Mouse (Mus musculus): ENCODE data around the gene Mov10l1. TPM values are rescaled to one million over a fixed set of nuclear protein-coding genes. Genes with fewer than 3 reads are reported as not detected.

Gene Mov10l1
- polyA plus RNA-seq, 1 experiment from 2014 or later, result 1.2 TPM

GRCm38 (mm10) chr15:89058736-89059135, 76.0 kb downstream of the Mov10l1 start:
- H3K36me3 ChIP-seq (ENCODE audit: control insufficient read depth, insufficient read depth, low read length), result no peaks in the 10 kb centered on the region
- H3K4me1 ChIP-seq (replicated peaks; ENCODE audit: control insufficient read depth, insufficient read depth, low read length), result no peaks in the 10 kb centered on the region; the same call in 1 of the 2 replicates
- no peak overlapping the region for H3K4me3 ChIP-seq (ENCODE audit: low read length)
- H3K9ac ChIP-seq (ENCODE audit: low read length), result no peak overlapping the region
- no peak overlapping the region for H3K4me2 ChIP-seq (ENCODE audit: low read depth, low read length)
- WGBS, result 26% methylated on average over 6 of the region's 6 CpGs
- no peak overlapping the region for H3K27ac ChIP-seq (ENCODE audit: low read length)
- H3K9me3 ChIP-seq (ENCODE audit: control insufficient read depth, low read length), result no peaks in the 10 kb centered on the region
- no peak for ATAC-seq (ENCODE audit: low read depth)
- peaks cover 36% of the 10 kb centered on the region for H3K27me3 ChIP-seq (ENCODE audit: control insufficient read depth, insufficient read depth, low read depth, low read length)

GRCm38 (mm10) chr15:89059161-89059931, 76.6 kb downstream of the Mov10l1 start, which contains the start of gene Panx2:
Panx2 (plus strand) TSS chr15:89059734.
- peak within 1 kb of the TSS; percentile 86 for H3K4me2 ChIP-seq (ENCODE audit: low read depth, low read length)
- no peaks in the 10 kb centered on the region for H3K36me3 ChIP-seq (ENCODE audit: control insufficient read depth, insufficient read depth, low read length)
- peak within 1 kb of the TSS; percentile 51 for H3K4me3 ChIP-seq (ENCODE audit: low read length)
- peak within 1 kb of the TSS; percentile 61 for H3K9ac ChIP-seq (ENCODE audit: low read length)
- under 1% methylated on average over 47 of the region's 57 CpGs for WGBS
- no peaks in the 10 kb centered on the region for H3K9me3 ChIP-seq (ENCODE audit: control insufficient read depth, low read length)
- no peak within 1 kb of the TSS for H3K27ac ChIP-seq (ENCODE audit: low read length)
- peaks cover 36% of the 10 kb centered on the region for H3K27me3 ChIP-seq (ENCODE audit: control insufficient read depth, insufficient read depth, low read depth, low read length)
- no peaks in the 10 kb centered on the region; the same call in 1 of the 2 replicates for H3K4me1 ChIP-seq (replicated peaks; ENCODE audit: control insufficient read depth, insufficient read depth, low read length)
- ATAC-seq (ENCODE audit: low read depth), result 0 out of 2 replicates have a peak, but pooled peaks have one; percentile 21

GRCm38 (mm10) chr15:89060032-89060681, 77.4 kb downstream of the Mov10l1 start:
- peak overlapping the region; percentile 86 for H3K4me2 ChIP-seq (ENCODE audit: low read depth, low read length)
- H3K27me3 ChIP-seq (ENCODE audit: control insufficient read depth, insufficient read depth, low read depth, low read length), result peaks cover 36% of the 10 kb centered on the region
- H3K36me3 ChIP-seq (ENCODE audit: control insufficient read depth, insufficient read depth, low read length), result no peaks in the 10 kb centered on the region
- H3K9me3 ChIP-seq (ENCODE audit: control insufficient read depth, low read length), result no peaks in the 10 kb centered on the region
- peak overlapping the region; percentile 61 for H3K9ac ChIP-seq (ENCODE audit: low read length)
- H3K4me3 ChIP-seq (ENCODE audit: low read length), result peak overlapping the region; percentile 51
- WGBS, result under 1% methylated on average over 33 of the region's 48 CpGs
- H3K4me1 ChIP-seq (replicated peaks; ENCODE audit: control insufficient read depth, insufficient read depth, low read length), result no peaks in the 10 kb centered on the region; the same call in 1 of the 2 replicates
- ATAC-seq (ENCODE audit: low read depth), result peak; percentile 29; the same call in 1 of the 2 replicates
- no peak overlapping the region for H3K27ac ChIP-seq (ENCODE audit: low read length)

GRCm38 (mm10) chr15:89060811-89061460, 78.2 kb downstream of the Mov10l1 start:
- 81% methylated on average over 12 of the region's 12 CpGs for WGBS
- Histone ChIP-seq H3K9me3 (ENCODE audit: control insufficient read depth, low read length) (no peaks in the 10 kb centered on the region), H3K9ac (ENCODE audit: low read length) (no peak overlapping the region), H3K36me3 (ENCODE audit: control insufficient read depth, insufficient read depth, low read length) (no peaks in the 10 kb centered on the region), H3K4me2 (ENCODE audit: low read depth, low read length) (no peak overlapping the region; the same call in 1 of the 2 replicates), H3K27me3 (ENCODE audit: control insufficient read depth, insufficient read depth, low read depth, low read length) (peaks cover 37% of the 10 kb centered on the region), H3K4me3 (ENCODE audit: low read length) (no peak overlapping the region), H3K4me1 (replicated peaks; ENCODE audit: control insufficient read depth, insufficient read depth, low read length) (no peaks in the 10 kb centered on the region; the same call in 1 of the 2 replicates), H3K27ac (ENCODE audit: low read length) (no peak overlapping the region)
- no peak for ATAC-seq (ENCODE audit: low read depth)

- Histone ChIP-seq H3K27me3 (ENCODE audit: control insufficient read depth, insufficient read depth, low read depth, low read length) (peaks cover 46% of the 10 kb centered on the region), H3K36me3 (ENCODE audit: control insufficient read depth, insufficient read depth, low read length) (no peaks in the 10 kb centered on the region), H3K9ac (ENCODE audit: low read length) (no peak overlapping the region), H3K27ac (ENCODE audit: low read length) (no peak overlapping the region), H3K4me3 (ENCODE audit: low read length) (no peak overlapping the region), H3K9me3 (ENCODE audit: control insufficient read depth, low read length) (no peaks in the 10 kb centered on the region), H3K4me1 (replicated peaks; ENCODE audit: control insufficient read depth, insufficient read depth, low read length) (no peaks in the 10 kb centered on the region; the same call in 1 of the 2 replicates), H3K4me2 (ENCODE audit: low read depth, low read length) (no peak overlapping the region)
- 87% methylated on average over 6 of the region's 6 CpGs for WGBS
- ATAC-seq (ENCODE audit: low read depth), result no peak
These were observed 79.2 kb downstream of the Mov10l1 start for GRCm38 (mm10) chr15:89061761-89062517.

- Histone ChIP-seq H3K36me3 (ENCODE audit: control insufficient read depth, insufficient read depth, low read length) (no peaks in the 10 kb centered on the region), H3K27me3 (ENCODE audit: control insufficient read depth, insufficient read depth, low read depth, low read length) (peaks cover 48% of the 10 kb centered on the region), H3K4me2 (ENCODE audit: low read depth, low read length) (no peak overlapping the region), H3K9me3 (ENCODE audit: control insufficient read depth, low read length) (no peaks in the 10 kb centered on the region), H3K4me1 (replicated peaks; ENCODE audit: control insufficient read depth, insufficient read depth, low read length) (no peaks in the 10 kb centered on the region; the same call in 1 of the 2 replicates), H3K9ac (ENCODE audit: low read length) (no peak overlapping the region), H3K4me3 (ENCODE audit: low read length) (no peak overlapping the region), H3K27ac (ENCODE audit: low read length) (no peak overlapping the region)
- 82% methylated on average over 5 of the region's 5 CpGs for WGBS
- ATAC-seq (ENCODE audit: low read depth), result no peak
These were observed 79.8 kb downstream of the Mov10l1 start for GRCm38 (mm10) chr15:89062518-89062910.

- no peak for ATAC-seq (ENCODE audit: low read depth)
- WGBS, result 54% methylated on average over 7 of the region's 7 CpGs
- peaks cover 49% of the 10 kb centered on the region for H3K27me3 ChIP-seq (ENCODE audit: control insufficient read depth, insufficient read depth, low read depth, low read length)
These were observed 80.3 kb downstream of the Mov10l1 start for GRCm38 (mm10) chr15:89063001-89063400.

GRCm38 (mm10) chr15:89063536-89063935, 80.8 kb downstream of the Mov10l1 start:
- 65% methylated on average over 6 of the region's 6 CpGs for WGBS
- Histone ChIP-seq H3K4me2 (ENCODE audit: low read depth, low read length) (no peak overlapping the region), H3K9ac (ENCODE audit: low read length) (no peak overlapping the region), H3K4me1 (replicated peaks; ENCODE audit: control insufficient read depth, insufficient read depth, low read length) (no peaks in the 10 kb centered on the region; the same call in 1 of the 2 replicates), H3K9me3 (ENCODE audit: control insufficient read depth, low read length) (no peaks in the 10 kb centered on the region), H3K27me3 (ENCODE audit: control insufficient read depth, insufficient read depth, low read depth, low read length) (peaks cover 49% of the 10 kb centered on the region), H3K36me3 (ENCODE audit: control insufficient read depth, insufficient read depth, low read length) (no peaks in the 10 kb centered on the region), H3K27ac (ENCODE audit: low read length) (no peak overlapping the region), H3K4me3 (ENCODE audit: low read length) (no peak overlapping the region)
- no peak for ATAC-seq (ENCODE audit: low read depth)

More at GRCm38 (mm10) chr15:89063001-89063400, 80.3 kb downstream of the Mov10l1 start:
- Histone ChIP-seq H3K4me2 (ENCODE audit: low read depth, low read length) (no peak overlapping the region), H3K4me3 (ENCODE audit: low read length) (no peak overlapping the region), H3K4me1 (replicated peaks; ENCODE audit: control insufficient read depth, insufficient read depth, low read length) (no peaks in the 10 kb centered on the region; the same call in 1 of the 2 replicates), H3K27ac (ENCODE audit: low read length) (no peak overlapping the region), H3K9me3 (ENCODE audit: control insufficient read depth, low read length) (no peaks in the 10 kb centered on the region), H3K36me3 (ENCODE audit: control insufficient read depth, insufficient read depth, low read length) (no peaks in the 10 kb centered on the region), H3K9ac (ENCODE audit: low read length) (no peak overlapping the region)
